Mouse (Mus musculus) cortical plate, adult 2 months (tissue): ENCODE measurements around the gene S1pr3. TPM values are rescaled to one million over a fixed set of nuclear protein-coding genes. Genes with fewer than 3 reads are reported as not detected.

ENCODE experiments used
- H3K27ac ChIP-seq: fragments of 200-500 bp; 2 replicates; pipeline ENCODE4 v1.5.1; 2012; ENCODE audit warnings: low read length, control low read depth, inconsistent platforms; ENCODE audit not compliant: insufficient read depth
- H3K4me1 ChIP-seq: fragments of 200-500 bp; 2 replicates; pipeline ENCODE4 v1.6.1; 2011; ENCODE audit warnings: low read length; ENCODE audit not compliant: control insufficient read depth, insufficient read depth
- H3K4me3 ChIP-seq: fragments of 200-500 bp; 2 replicates; pipeline ENCODE4 v1.5.1; 2011; ENCODE audit warnings: mild to moderate bottlenecking, low read length, control low read depth; ENCODE audit not compliant: insufficient read depth
- CTCF ChIP-seq: fragments of 200-500 bp; IDR thresholded peaks from 2 replicates; pipeline ENCODE4 v1.5.1; 2011; ENCODE audit warnings: mild to moderate bottlenecking, control low read depth, low read length; ENCODE audit not compliant: insufficient read depth; ENCODE audit errors: extremely low read depth
- POLR2A ChIP-seq: fragments of 200-500 bp; IDR thresholded peaks from 2 replicates; pipeline ENCODE4 v1.6.1; 2011; ENCODE audit warnings: mild to moderate bottlenecking, low read length, control low read depth; ENCODE audit not compliant: insufficient read depth; ENCODE audit errors: extremely low read depth
- polyA plus RNA-seq: library from polyadenylated mRNA; depleted of rRNA; stranded (reverse); fragments of >200 nt; gene quantifications from 2 replicates; pipeline ENCODE4 v1.2.3, GENCODE M21; 2012

Gene S1pr3
- polyA plus RNA-seq, 1 experiment: 6.9 TPM

DNA sequence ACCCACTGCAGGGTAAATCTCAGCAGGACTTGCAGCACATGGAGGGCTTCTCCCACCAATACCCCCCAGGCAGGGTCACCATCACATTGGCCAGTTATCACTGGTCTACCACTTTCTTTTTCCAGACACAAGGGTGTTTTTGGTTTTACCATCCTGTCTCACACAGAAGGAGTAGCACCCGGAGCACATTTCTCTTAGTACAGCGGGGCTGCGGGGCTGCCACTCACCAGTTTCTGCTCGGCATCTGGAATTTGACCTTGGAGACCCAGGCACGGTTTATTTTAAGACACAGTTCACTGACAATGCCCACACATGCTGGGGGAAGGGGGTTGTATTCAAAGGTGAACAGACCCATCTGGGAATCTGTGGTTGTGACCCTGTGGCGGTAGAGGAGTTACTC is 28.8 kb upstream of the S1pr3 start:
- no peak for TF ChIP-seq CTCF
- no peak for TF ChIP-seq POLR2A
- H3K27ac ChIP-seq: no peak overlapping the region
- H3K4me1 ChIP-seq: no peaks in the 10 kb centered on the region
- no peak overlapping the region for H3K4me3 ChIP-seq

DNA sequence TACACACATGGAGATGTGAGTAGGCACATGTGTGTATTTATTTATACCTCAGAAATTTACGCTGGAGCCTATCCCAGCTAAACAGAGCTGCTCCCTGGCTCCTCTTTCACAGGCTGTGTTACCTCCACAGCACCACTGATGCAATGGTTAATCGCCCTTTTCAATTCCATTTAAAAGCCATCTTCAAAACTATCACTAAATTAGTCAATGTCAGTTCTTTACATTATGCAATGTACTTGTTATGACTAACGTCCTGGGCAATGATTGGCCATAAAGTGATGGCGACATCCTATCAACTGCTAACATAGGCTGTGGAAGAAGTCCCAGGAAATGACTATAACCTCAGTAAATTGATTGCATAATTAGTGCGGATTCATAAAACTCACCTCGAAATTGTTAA is 26.9 kb upstream of the S1pr3 start:
- Histone ChIP-seq H3K27ac (no peak overlapping the region), H3K4me1 (no peaks in the 10 kb centered on the region), H3K4me3 (no peak overlapping the region)
- TF ChIP-seq POLR2A (no peak), CTCF (no peak)

DNA sequence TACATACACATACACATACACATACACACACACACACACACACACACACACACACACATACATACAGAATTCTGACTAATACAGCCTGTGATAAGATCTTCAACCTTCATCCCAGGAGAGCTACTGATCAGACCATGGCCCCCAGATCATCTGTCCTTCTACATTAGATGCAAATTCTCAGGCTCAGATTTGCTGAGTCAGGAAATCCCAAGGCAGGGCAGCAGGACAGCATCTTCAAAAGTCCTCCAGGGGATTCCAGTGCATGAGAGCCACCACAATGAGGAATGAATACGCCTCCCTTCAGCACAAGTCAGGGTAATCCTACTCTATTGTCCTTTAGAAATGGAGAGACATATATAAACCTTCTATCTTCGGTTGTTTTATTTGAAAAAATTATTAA is 23.5 kb upstream of the S1pr3 start:
- no peak overlapping the region for H3K27ac ChIP-seq
- no peak overlapping the region for H3K4me3 ChIP-seq
- TF ChIP-seq POLR2A: no peak
- TF ChIP-seq CTCF: no peak
- H3K4me1 ChIP-seq: no peaks in the 10 kb centered on the region

DNA sequence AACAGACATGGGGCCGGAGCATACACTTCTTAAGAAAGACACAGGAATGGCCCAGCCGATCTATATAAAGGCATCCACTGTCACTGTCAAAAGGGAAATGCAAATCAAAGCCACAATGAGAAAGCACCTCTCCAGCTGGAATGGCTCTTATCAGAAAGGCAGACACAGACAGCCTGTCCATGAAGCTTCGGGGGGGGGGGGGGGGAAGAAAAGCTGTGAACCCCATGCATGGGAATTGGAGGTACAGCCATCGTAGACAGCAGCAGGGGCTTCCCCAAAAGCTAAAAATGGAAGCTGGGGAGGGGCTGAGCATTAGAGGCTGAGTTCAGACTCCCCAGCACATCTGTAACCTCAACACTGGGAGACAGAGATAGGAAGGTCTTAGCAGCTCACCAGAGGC is 20.5 kb upstream of the S1pr3 start:
- Histone ChIP-seq H3K4me3 (no peak overlapping the region), H3K27ac (no peak overlapping the region), H3K4me1 (no peaks in the 10 kb centered on the region)
- TF ChIP-seq CTCF (no peak), POLR2A (no peak)

DNA sequence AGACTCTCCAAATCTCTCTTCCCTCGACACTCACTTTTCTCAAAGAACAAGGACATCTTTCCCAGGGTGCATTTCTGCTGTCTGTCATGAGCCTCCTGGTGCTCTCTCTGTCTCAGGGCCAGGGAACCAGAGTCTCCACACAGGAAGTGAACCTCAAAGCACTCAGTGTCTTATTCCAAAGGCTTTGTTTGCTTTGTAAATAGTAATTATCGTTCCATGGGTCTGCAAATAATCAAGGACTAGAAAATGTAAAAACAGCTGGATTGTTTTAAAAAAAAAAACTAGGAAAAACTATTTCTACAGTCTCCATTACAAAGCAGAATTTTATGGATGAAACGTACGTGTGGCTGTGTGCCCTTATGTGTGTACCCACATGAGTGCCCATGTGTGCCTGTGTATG is 18.0 kb upstream of the S1pr3 start:
- TF ChIP-seq CTCF: no peak
- TF ChIP-seq POLR2A: no peak
- Histone ChIP-seq H3K4me1 (no peaks in the 10 kb centered on the region), H3K27ac (no peak overlapping the region), H3K4me3 (no peak overlapping the region)

DNA sequence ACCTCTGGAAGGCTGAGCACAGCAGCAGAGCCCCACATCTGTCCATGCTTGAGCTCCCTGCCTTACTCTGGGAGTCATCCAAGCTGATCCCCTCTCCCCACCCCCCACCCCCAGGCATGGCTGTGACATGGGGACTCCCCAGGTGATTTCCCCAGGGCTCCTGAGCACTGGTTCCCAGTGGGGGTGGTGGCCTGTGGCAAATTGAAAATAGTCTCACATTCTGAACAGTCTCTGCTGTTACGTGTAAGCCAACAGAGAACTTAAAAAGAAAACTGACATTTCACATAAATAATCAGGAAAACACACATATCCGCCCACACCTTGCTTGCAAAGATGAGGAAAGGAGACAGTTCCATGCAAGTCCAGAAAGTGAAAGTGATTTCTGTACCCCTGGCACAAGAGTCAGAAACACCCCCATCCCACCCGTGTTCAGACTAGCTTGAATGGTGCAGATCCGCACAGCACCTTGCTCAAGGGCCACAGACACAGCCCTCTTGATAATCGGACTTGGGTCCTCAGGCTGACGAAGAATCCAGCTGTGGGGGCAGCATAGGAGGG is 17.0 kb upstream of the S1pr3 start:
- no peak overlapping the region for H3K27ac ChIP-seq
- H3K4me3 ChIP-seq: no peak overlapping the region
- no peak for TF ChIP-seq POLR2A
- no peak for TF ChIP-seq CTCF
- H3K4me1 ChIP-seq: no peaks in the 10 kb centered on the region

DNA sequence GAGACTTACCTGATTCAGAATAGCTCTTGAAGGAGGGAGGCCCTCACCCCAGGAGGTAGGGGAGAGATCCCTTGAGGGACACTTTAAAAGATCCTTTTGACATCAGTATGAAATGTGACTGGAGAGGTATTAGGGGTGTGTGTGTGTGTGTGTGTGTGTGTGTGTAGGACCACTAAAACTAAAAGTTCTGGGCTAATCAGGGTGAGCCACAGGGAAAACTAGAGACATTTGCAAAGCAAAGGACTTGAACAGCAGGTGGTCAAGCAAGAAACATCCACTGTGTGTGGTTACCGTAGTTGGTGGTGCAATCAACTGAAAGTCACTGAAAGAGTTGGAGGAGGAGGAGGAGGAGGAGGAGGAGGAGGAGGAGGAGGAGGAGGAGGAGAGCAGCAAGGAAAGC is 16.2 kb upstream of the S1pr3 start:
- Histone ChIP-seq H3K4me3 (no peak overlapping the region), H3K4me1 (no peaks in the 10 kb centered on the region), H3K27ac (no peak overlapping the region)
- TF ChIP-seq POLR2A (no peak), CTCF (no peak)

DNA sequence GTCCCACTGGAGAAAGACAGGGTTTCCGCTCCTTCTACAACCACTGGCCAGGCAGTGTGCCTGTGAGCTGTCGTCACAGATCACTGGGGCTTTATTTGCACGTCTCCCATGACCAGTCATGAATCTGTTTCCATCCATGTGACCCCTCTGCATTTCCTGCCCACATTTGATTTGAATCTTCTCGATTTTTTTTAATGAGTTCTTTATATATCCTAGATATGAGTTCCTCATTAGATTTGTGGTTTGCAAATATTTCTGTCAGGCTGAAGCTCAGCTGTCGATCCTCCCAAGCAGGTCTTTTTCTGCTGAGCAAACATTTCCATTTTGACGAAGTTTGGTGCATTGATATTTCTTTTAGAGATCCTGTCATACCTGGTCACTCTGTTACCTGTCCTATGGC is 10.6 kb upstream of the S1pr3 start:
- Histone ChIP-seq H3K4me3 (no peak overlapping the region), H3K4me1 (0 out of 2 replicates have a peak, but pooled peaks cover 2% of the 10 kb centered on the region), H3K27ac (no peak overlapping the region)
- no peak for TF ChIP-seq CTCF
- TF ChIP-seq POLR2A: no peak

DNA sequence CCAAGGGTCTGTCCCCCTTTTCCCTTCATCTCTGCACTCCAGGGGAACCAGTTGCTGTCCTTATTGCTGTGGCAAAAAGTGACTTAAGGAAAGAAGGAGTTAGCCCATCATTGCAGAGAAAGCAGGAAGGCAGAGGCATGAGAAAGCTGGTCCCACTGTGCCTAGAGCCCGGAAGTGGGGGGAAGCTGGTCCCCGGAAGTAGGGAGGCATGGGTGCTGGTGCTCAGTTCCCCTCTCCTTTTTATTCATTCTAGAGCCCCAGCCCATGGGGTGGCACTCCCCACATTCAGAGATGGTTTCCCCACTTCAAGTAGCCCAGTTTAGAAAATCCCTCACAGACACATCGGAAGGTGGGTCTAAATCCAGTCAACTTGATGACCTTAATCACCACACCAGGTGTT is 8.9 kb upstream of the S1pr3 start:
- Histone ChIP-seq H3K27ac (no peak overlapping the region), H3K4me3 (no peak overlapping the region), H3K4me1 (0 out of 2 replicates have a peak, but pooled peaks cover 2% of the 10 kb centered on the region)
- TF ChIP-seq CTCF: no peak
- TF ChIP-seq POLR2A: no peak

DNA sequence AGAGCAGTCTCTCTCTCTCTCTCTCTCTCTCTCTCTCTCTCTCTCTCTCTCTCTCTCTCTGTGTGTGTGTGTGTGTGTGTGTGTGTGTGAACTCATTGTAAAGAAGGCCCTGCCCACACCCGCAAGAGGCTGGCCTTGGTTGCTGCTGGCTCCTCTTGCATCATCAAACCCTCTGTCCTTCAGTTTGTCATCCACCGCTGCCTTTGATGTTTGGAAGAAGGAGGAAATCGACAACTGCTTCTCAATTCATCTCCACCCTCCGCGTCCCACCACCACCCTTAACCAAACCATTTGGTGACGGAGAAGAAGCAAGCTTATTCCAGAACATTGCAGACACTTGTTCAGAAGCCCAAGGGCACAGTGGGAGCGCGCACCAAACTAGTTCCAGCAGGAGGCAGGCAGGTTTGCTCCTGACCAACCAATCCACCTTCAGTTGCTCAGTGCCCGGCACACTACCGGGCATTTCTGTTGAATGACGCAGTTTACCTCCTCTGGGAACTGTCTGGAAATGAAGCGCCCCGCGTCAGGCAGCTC is 8.2 kb upstream of the S1pr3 start:
- Histone ChIP-seq H3K27ac (no peak overlapping the region), H3K4me3 (peak overlapping the region; percentile 20; the same call in 1 of the 2 replicates), H3K4me1 (peaks cover 4% of the 10 kb centered on the region; the same call in 1 of the 2 replicates)
- no peak for TF ChIP-seq CTCF
- TF ChIP-seq POLR2A: no peak
